Mouse (Mus musculus) hindlimb bud, embryonic 11.5 days (tissue): Measurements from ENCODE around the gene Prorsd1.
A peak's percentile ranks its signal among the peaks of the same experiment; 100 is the strongest.
"Not testable (repeated sequence)": the region's sequence is repeated elsewhere in the genome, so short reads cannot be mapped to it uniquely, and the experiment has no call there.

Source experiments
- DNase-seq: peaks from one replicate; pipeline ENCODE4 v3.0.0-alpha.2; 2012; ENCODE audit warnings: low read depth, low spot score; ENCODE audit errors: extremely low spot score

The Prorsd1 gene

GRCm38 (mm10) chr11:29514682-29515412, at the start of gene Prorsd1:
Prorsd1 (minus strand) TSS chr11:29515033.
- DNase-seq = peak; percentile 52

GRCm38 (mm10) chr11:29563406-29563805, 48.6 kb upstream of the Prorsd1 start:
- no peak for DNase-seq

DNA sequence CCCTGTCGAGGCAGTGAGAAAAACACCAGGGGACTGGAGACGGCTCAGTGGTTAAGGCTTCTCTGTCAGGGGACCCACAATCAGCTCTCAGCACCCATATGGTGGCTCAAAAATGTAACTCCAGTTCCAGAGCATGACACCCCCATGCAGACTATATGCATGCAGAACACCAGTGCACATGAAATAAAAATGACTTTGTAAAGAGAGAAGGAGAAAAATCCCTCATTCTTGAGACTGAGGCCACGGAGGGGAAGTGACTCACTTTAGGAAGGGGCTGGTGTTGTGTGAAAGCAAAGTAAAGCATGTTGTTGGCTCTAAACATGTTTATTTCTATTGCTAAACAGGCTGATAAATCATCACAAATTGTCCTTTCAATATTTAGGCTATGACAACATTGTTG, 46.2 kb upstream of the Prorsd1 start:
- DNase-seq = no peak

- DNase-seq = no peak
Measured at GRCm38 (mm10) chr11:29560452-29560851, 45.6 kb upstream of the Prorsd1 start.

GRCm38 (mm10) chr11:29549425-29549778, 34.6 kb upstream of the Prorsd1 start:
- no peak for DNase-seq

- no peak for DNase-seq
Measured at GRCm38 (mm10) chr11:29548504-29549424, 33.9 kb upstream of the Prorsd1 start.

DNA sequence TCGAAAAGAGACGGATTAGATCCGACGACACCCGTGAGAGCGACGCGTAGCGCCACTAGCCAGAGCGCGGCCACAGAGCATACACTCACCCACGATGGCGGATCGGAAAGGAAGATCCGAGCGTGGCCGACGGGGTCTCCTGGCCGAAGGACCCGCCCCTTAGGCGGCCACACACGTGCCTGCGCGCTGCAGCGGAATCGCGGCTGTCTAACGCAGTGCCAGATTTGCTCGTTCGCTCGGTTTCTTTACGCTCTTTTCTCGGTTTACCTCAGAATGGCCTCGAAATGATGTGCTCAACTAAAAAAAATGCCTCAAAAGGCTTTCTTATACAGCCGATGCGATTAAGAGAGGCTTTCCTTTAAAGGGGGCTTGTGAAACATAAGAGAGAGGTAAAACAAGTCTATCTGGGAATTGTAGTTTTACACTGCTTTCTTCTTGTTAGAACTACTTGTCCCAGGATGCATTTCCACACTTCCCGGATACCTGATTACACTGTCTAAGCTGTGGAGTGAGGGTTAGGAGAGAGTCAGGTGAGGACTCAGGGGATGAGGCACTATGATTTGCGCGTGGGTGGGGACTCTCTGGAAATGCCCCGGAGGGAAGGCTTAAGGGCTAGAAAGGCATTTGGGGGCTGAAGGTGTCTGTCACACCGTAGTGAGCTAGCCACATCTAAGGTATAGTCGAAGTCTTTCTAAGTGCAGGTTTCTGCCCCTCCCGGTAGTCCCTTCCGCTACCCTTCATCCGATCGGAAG, 33.1 kb upstream of the Prorsd1 start, which contains the start of the genes Clhc1 and Rps27a:
Gene Clhc1, plus strand, starts transcription at position 199 of the 752 bp plus-strand sequence.
Gene Rps27a, minus strand, starts transcription at position 358 of the 752 bp plus-strand sequence.
- peak; percentile 91 for DNase-seq

DNA sequence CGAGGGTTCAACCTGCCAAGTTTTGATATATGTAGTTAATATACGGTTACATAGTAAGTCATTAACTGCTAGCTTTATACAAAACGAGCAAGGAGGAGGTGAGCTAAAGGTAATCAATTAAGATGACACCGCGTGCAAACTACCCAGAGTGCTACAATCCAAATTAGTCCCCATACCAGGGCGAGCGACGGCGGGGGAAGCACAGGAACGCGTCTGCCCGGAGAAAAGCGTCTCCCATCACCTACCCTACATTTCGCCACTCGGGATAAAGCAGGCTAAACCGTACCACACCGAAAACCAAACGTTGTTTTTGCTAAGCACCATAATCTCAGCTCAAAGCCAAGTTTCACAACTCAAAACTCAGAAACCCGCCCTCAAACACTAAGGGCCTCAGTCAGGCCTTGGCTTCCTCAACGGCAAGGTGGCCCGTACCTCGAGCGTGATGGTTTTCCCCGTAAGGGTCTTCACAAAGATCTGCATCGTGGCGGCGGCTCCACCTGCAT, 32.5 kb upstream of the Prorsd1 start:
- DNase-seq = no peak

DNA sequence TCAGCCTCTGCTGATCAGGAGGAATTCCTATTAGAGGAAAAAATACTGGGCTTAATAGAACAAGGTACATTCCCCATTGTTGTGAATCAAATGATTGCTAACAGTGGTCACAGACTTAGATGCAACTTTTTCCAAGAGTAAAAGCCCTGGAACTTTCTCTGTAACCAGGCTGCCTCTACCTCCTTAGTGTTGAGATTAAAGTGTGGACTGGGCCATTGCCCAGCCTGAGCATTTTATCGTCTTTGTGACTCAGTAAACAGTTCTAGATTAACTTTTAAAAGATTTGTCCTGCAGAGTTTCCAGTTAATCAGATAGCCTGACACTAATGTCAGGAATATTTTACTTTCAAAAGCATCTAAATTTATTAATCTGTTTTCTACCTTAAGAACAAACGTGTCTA, 31.9 kb upstream of the Prorsd1 start:
- DNase-seq = no peak

GRCm38 (mm10) chr11:29546297-29546696, 31.5 kb upstream of the Prorsd1 start:
- not testable (repeated sequence) for DNase-seq

DNA sequence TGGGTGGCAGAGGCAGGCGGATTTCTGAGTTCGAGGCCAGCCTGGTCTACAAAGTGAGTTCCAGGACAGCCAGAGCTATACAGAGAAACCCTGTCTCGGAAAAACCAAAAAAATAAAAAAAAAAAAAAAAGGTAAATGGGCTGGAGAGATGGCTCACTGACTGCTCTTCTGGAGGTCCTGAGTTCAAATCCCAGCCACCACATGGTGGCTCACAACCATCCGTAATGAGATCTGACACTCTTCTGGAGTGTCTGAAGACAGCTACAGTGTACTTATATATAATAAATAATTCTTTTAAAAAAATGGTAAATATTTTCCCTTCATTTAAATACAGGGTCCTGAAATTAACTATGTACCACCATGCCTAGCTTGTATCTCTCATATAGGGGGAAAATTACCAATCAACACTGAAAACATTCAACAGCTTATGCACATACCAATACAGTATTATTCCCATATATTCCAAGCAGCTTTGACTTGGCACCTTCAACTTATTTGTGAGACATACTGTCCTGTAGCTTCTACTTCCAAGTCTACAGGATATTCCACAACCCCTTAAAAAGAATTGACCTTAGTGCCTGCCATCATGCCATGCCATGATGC, 30.4 kb upstream of the Prorsd1 start:
- not testable (repeated sequence) for DNase-seq

- DNase-seq = no peak
Measured at GRCm38 (mm10) chr11:29544225-29544945, 29.6 kb upstream of the Prorsd1 start.

- DNase-seq = no peak
Measured at GRCm38 (mm10) chr11:29538201-29538600, 23.4 kb upstream of the Prorsd1 start.

- peak; percentile 44 for DNase-seq
Measured at GRCm38 (mm10) chr11:29525988-29526794, 11.4 kb upstream of the Prorsd1 start, which contains the start of gene Mtif2. Mtif2 (plus strand) TSS chr11:29526408.

- DNase-seq = no peak
Measured at GRCm38 (mm10) chr11:29514325-29514681, 530 bp downstream of the Prorsd1 start.

DNA sequence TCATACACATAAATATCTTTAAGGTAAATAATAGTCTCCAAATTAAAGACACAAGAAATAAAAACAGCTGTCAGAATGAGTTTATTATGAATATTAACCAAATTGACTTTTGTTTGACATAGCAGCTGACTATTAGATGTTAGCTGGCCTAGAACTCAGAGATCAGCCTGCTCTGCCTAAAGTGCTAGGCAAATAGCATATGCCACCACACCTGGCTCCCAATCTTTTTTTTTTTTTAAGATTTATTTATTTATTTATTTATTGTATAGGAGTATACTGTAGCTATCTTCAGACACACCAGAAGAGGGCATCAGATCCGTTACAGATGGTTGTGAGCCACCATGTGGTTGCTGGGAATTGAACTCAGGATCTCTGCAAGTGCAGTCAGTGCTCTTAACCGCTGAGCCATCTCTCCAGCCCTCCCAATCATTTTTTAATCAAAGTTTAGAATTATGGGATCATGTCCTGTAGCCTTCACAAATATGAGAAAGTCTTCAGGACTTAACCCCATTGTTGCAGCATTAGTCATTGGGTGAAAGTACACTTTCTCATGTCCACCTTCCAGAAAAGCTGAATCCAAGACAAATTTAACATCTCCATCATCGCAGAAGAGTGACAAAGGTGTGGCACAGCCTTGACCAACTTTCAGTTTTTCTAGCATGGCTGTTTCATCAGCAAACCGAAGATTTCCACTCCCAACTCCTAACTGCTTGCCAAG, 1.9 kb downstream of the Prorsd1 start:
- no peak for DNase-seq

GRCm38 (mm10) chr11:29509421-29509820, 5.4 kb downstream of the Prorsd1 start:
- DNase-seq = no peak

DNA sequence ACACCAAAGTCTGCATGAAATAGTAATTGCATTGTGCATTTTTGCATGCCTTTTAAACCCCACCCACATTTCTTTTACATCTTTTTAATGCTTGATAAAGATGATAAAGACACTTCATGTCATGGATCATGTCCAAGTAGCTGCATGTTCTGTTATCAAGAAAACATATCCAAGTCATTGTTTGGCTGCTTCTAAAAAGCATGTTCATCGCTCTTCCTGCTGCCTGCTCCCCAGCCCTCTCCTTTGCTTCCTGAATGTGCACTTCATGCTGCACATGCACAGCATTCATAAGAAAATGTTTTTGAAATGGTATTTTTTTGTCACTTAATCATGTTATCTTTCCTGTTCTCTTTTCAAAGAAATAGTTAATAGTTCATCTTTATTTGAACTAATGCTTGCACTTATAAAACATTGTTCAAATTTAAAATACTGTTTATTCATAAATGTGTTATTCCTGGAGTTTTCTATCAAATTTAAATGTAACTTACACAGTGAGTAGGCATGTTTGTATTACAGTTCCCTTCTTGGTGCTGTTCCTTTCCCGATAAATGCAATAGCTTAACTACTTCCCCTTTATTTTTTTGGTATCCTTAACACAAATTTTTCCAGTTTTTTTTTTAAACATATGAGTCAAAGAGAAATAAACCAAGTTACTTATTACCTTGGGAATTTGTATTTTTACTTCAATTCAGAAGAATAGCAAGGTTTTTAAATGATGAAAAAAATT, 9.8 kb downstream of the Prorsd1 start:
- no peak for DNase-seq
